ENCODE assay signal across 17 mouse cellular contexts in genomic region chr9:29104442-29104841, GRCm38 (mm10).
"Had no signal": no experiment of that assay in that cellular context is flagged by ENCODE, and none has a peak within 500 bp of the region (broad histone marks: within the 10 kb centered on the region; RNA-seq: fewer than 3 reads in every experiment).

No protein-coding gene starts in this region.

- H3K27ac ChIP-seq: lung, embryonic 15.5 days; macrophage; midbrain, embryonic 12.5 days; neural tube, embryonic 12.5 days; stomach, embryonic 15.5 days; stomach, postnatal 0 days had no signal

- H3K9ac ChIP-seq: liver, postnatal 0 days; lung, embryonic 15.5 days; midbrain, embryonic 12.5 days; neural tube, embryonic 12.5 days; stomach, embryonic 15.5 days had no signal

- DNase-seq: liver, postnatal 0 days; lung, adult 2 months; lung, postnatal 14 days; lung, postnatal 36 days; midbrain, embryonic 14.5 days; right cerebral cortex, postnatal 14 days; thymus, adult 2 months; thymus, postnatal 25 days; thymus, postnatal 4 days had no signal

- H3K9me3 ChIP-seq: lung, embryonic 15.5 days; midbrain, embryonic 12.5 days; neural tube, embryonic 12.5 days; stomach, embryonic 15.5 days had no signal

- H3K27me3 ChIP-seq: lung, embryonic 15.5 days; megakaryocyte, embryonic 14.5 days; midbrain, embryonic 12.5 days; neural tube, embryonic 12.5 days; stomach, embryonic 15.5 days had no signal

- H3K4me3 ChIP-seq: lung, embryonic 15.5 days; megakaryocyte, embryonic 14.5 days; midbrain, embryonic 12.5 days; neural tube, embryonic 12.5 days; stomach, embryonic 15.5 days had no signal

- H3K4me1 ChIP-seq: lung, embryonic 15.5 days; megakaryocyte, embryonic 14.5 days; midbrain, embryonic 12.5 days; neural tube, embryonic 12.5 days; stomach, embryonic 15.5 days had no signal

- ATAC-seq: liver, postnatal 0 days; lung, postnatal 0 days had no signal

- H3K4me2 ChIP-seq: lung, embryonic 15.5 days; midbrain, embryonic 12.5 days; neural tube, embryonic 12.5 days; stomach, embryonic 15.5 days had no signal

- H3K36me3 ChIP-seq: lung, embryonic 15.5 days; midbrain, embryonic 12.5 days; neural tube, embryonic 12.5 days; stomach, embryonic 15.5 days had no signal
